Mouse (Mus musculus): ENCODE measurements around the gene Fam71a. TPM values are rescaled to one million over a fixed set of nuclear protein-coding genes. Genes with fewer than 3 reads are reported as not detected.

The Fam71a gene
- polyA plus RNA-seq, 1 experiment from 2014 or later = not detected

- WGBS = 55% methylated on average over 6 of the region's 6 CpGs
- Histone ChIP-seq H3K4me2 (replicated peaks) (no peak overlapping the region), H3K36me3 (no peaks in the 10 kb centered on the region), H3K27me3 (replicated peaks) (peaks cover 46% of the 10 kb centered on the region), H3K4me1 (peaks cover 12% of the 10 kb centered on the region), H3K9me3 (no peaks in the 10 kb centered on the region), H3K27ac (no peak overlapping the region), H3K4me3 (no peak overlapping the region), H3K9ac (no peak overlapping the region)
- ATAC-seq (ENCODE audit: low FRiP score, low read depth) = no peak
These were observed 25.2 kb upstream of the Fam71a start for GRCm38 (mm10) chr1:191189671-191190372.

GRCm38 (mm10) chr1:191186386-191186770 is 21.8 kb upstream of the Fam71a start:
- 2% methylated on average over 7 of the region's 7 CpGs for WGBS
- Histone ChIP-seq H3K9ac (no peak overlapping the region), H3K4me2 (replicated peaks) (peak overlapping the region; percentile 98; the same call in 1 of the 2 replicates), H3K36me3 (no peaks in the 10 kb centered on the region), H3K4me3 (no peak overlapping the region), H3K4me1 (peaks cover 35% of the 10 kb centered on the region), H3K27ac (no peak overlapping the region), H3K9me3 (no peaks in the 10 kb centered on the region), H3K27me3 (replicated peaks) (peaks cover 77% of the 10 kb centered on the region)
- ATAC-seq (ENCODE audit: low FRiP score, low read depth) = no peak

GRCm38 (mm10) chr1:191185761-191186385 is 21.3 kb upstream of the Fam71a start:
- Histone ChIP-seq H3K4me3 (0 out of 2 replicates have a peak overlapping the region, but pooled peaks have one; percentile 21), H3K9ac (no peak overlapping the region), H3K9me3 (no peaks in the 10 kb centered on the region), H3K27ac (no peak overlapping the region), H3K4me1 (peaks cover 35% of the 10 kb centered on the region), H3K36me3 (no peaks in the 10 kb centered on the region), H3K4me2 (replicated peaks) (peak overlapping the region; percentile 98), H3K27me3 (replicated peaks) (peaks cover 82% of the 10 kb centered on the region)
- no peak for ATAC-seq (ENCODE audit: low FRiP score, low read depth)
- WGBS = 1% methylated on average over 16 of the region's 16 CpGs

- no peak overlapping the region for H3K9ac ChIP-seq
- H3K36me3 ChIP-seq = no peaks in the 10 kb centered on the region
- H3K4me3 ChIP-seq = peak overlapping the region; percentile 21
- ATAC-seq (ENCODE audit: low FRiP score, low read depth) = no peak
- H3K4me1 ChIP-seq = peaks cover 35% of the 10 kb centered on the region
- H3K27me3 ChIP-seq (replicated peaks) = peaks cover 91% of the 10 kb centered on the region
- H3K9me3 ChIP-seq = no peaks in the 10 kb centered on the region
- WGBS = under 1% methylated on average over 22 of the region's 22 CpGs
- peak overlapping the region; percentile 98 for H3K4me2 ChIP-seq (replicated peaks)
- H3K27ac ChIP-seq = no peak overlapping the region
These were observed 20.2 kb upstream of the Fam71a start for GRCm38 (mm10) chr1:191184841-191185251.

GRCm38 (mm10) chr1:191184066-191184815 is 19.6 kb upstream of the Fam71a start:
- Histone ChIP-seq H3K4me2 (replicated peaks) (peak overlapping the region; percentile 98), H3K4me1 (peaks cover 35% of the 10 kb centered on the region), H3K9ac (no peak overlapping the region), H3K27ac (no peak overlapping the region), H3K27me3 (replicated peaks) (peaks cover 92% of the 10 kb centered on the region), H3K9me3 (no peaks in the 10 kb centered on the region), H3K4me3 (peak overlapping the region; percentile 47), H3K36me3 (no peaks in the 10 kb centered on the region)
- 2% methylated on average over 42 of the region's 42 CpGs for WGBS
- ATAC-seq (ENCODE audit: low FRiP score, low read depth) = no peak

- Histone ChIP-seq H3K4me3 (peak overlapping the region; percentile 47), H3K4me2 (replicated peaks) (peak overlapping the region; percentile 98), H3K4me1 (peaks cover 39% of the 10 kb centered on the region), H3K9me3 (no peaks in the 10 kb centered on the region), H3K9ac (peak overlapping the region; percentile 57), H3K36me3 (no peaks in the 10 kb centered on the region), H3K27me3 (replicated peaks) (peaks cover 86% of the 10 kb centered on the region), H3K27ac (no peak overlapping the region)
- peak; percentile 84 for ATAC-seq (ENCODE audit: low FRiP score, low read depth)
- under 1% methylated on average over 67 of the region's 67 CpGs for WGBS
These were observed 18.8 kb upstream of the Fam71a start for GRCm38 (mm10) chr1:191183163-191184065.

- ATAC-seq (ENCODE audit: low FRiP score, low read depth) = no peak
- H3K4me3 ChIP-seq = peak overlapping the region; percentile 47
- peaks cover 84% of the 10 kb centered on the region for H3K27me3 ChIP-seq (replicated peaks)
- WGBS = under 1% methylated on average over 61 of the region's 61 CpGs
- peaks cover 43% of the 10 kb centered on the region for H3K4me1 ChIP-seq
- H3K9me3 ChIP-seq = no peaks in the 10 kb centered on the region
- H3K4me2 ChIP-seq (replicated peaks) = peak overlapping the region; percentile 98
- no peak overlapping the region for H3K27ac ChIP-seq
- no peaks in the 10 kb centered on the region for H3K36me3 ChIP-seq
- H3K9ac ChIP-seq = peak overlapping the region; percentile 57
These were observed 18.0 kb upstream of the Fam71a start for GRCm38 (mm10) chr1:191182431-191183162.

GRCm38 (mm10) chr1:191181469-191182259 is 17.0 kb upstream of the Fam71a start:
- Histone ChIP-seq H3K4me3 (peak overlapping the region; percentile 47), H3K9me3 (no peaks in the 10 kb centered on the region), H3K9ac (no peak overlapping the region), H3K4me1 (peaks cover 43% of the 10 kb centered on the region), H3K4me2 (replicated peaks) (peak overlapping the region; percentile 98), H3K27ac (no peak overlapping the region), H3K27me3 (replicated peaks) (peaks cover 78% of the 10 kb centered on the region), H3K36me3 (no peaks in the 10 kb centered on the region)
- WGBS = 56% methylated on average over 12 of the region's 12 CpGs
- no peak for ATAC-seq (ENCODE audit: low FRiP score, low read depth)

- H3K4me3 ChIP-seq = no peak overlapping the region
- no peak overlapping the region for H3K9ac ChIP-seq
- H3K27ac ChIP-seq = no peak overlapping the region
- H3K27me3 ChIP-seq (replicated peaks) = peaks cover 65% of the 10 kb centered on the region
- no peak overlapping the region for H3K4me2 ChIP-seq (replicated peaks)
- 70% methylated on average over 4 of the region's 4 CpGs for WGBS
- peaks cover 38% of the 10 kb centered on the region for H3K4me1 ChIP-seq
- ATAC-seq (ENCODE audit: low FRiP score, low read depth) = no peak
- no peaks in the 10 kb centered on the region for H3K36me3 ChIP-seq
- no peaks in the 10 kb centered on the region for H3K9me3 ChIP-seq
These were observed 15.8 kb upstream of the Fam71a start for GRCm38 (mm10) chr1:191180397-191180796.

- Histone ChIP-seq H3K27ac (no peak overlapping the region), H3K27me3 (replicated peaks) (peaks cover 60% of the 10 kb centered on the region), H3K36me3 (no peaks in the 10 kb centered on the region), H3K4me2 (replicated peaks) (no peak overlapping the region), H3K4me1 (peaks cover 32% of the 10 kb centered on the region), H3K9me3 (no peaks in the 10 kb centered on the region), H3K9ac (no peak overlapping the region), H3K4me3 (no peak overlapping the region)
- ATAC-seq (ENCODE audit: low FRiP score, low read depth) = no peak
- WGBS = 49% methylated on average over 2 of the region's 2 CpGs
These were observed 15.2 kb upstream of the Fam71a start for GRCm38 (mm10) chr1:191179846-191180245.
